Mouse (Mus musculus) CD4-positive, CD25-positive, alpha-beta regulatory T cell, adult 4 months (primary cell): Measurements from ENCODE around the gene Gja6. TPM values are rescaled to one million over a fixed set of nuclear protein-coding genes. Genes with fewer than 3 reads are reported as not detected.

Experiments used
- ATAC-seq: one replicate; pipeline ENCODE4 v1.8.0; 2017
- polyA plus RNA-seq, 2 experiments: library from polyadenylated mRNA; unstranded; fragments of 100-300 nt; shearing (Covaris generic); gene quantifications; one replicate each; pipeline ENCODE4 v1.2.1; 2017

Gene Gja6
- polyA plus RNA-seq = not detected

GRCm38 (mm10) chrX:160906952-160907351 lies at the start of gene Gja6:
TSS of gene Gja6 (minus strand) at chrX:160907052.
- ATAC-seq = no peak

- no peak for ATAC-seq
Measured at GRCm38 (mm10) chrX:160949583-160949982, 42.7 kb upstream of the Gja6 start.

DNA sequence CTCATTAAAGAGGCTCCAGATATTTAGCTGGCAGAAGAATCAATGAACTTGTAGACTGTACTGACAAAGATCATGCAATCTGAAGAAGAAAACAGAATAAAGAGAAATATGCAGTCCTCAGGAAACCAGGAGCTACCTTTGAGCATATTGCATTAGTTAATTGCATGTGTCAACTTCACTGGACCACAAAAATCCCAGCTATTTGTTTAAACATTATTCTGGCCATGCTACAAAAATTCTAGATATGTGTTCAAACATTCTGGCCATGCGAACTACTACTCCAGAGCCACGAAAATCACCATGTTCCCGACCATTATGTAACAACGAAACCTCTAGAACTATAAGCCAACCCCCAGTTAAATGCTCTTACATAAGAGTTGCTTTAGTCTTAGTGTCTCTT lies 37.9 kb upstream of the Gja6 start:
- ATAC-seq = no peak

- no peak for ATAC-seq
Measured at GRCm38 (mm10) chrX:160935541-160935940, 28.7 kb upstream of the Gja6 start.

DNA sequence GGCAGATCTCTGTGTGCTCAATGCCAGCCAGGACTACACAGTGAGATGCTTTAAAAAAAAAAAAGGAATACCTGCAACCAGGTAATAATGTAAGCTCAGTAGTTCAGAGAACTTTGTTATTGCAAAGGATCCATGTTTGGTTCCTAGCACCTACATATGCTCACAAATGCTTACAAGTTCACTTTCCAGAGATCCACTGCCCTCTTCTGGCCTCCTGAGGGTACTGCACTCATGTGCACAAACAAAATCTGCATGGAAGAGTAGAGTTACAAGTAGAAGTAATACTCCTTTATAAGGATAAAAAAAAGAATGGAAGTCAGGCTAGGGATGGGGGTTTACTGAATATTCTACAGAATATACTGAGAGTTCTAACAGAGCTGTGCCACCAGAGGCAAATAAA lies 23.8 kb upstream of the Gja6 start:
- no peak for ATAC-seq

DNA sequence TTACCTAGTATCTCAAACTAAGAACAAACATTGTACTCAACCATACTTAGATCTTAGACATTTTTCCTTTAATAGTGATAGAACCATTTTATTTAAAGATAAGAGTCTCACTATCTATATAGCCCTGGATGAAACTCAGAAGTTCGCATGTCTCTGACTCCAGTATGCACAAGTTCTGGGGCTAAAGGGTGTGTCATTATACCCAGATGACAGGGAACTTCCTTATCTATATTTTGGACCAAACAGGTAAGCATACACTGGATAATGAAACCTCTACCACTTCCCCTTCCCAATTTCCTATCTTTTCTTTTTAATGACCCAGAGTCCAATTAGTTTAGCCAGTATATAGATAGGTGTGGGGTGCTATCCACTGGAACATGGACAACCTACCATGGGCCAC lies 22.0 kb upstream of the Gja6 start:
- no peak for ATAC-seq

DNA sequence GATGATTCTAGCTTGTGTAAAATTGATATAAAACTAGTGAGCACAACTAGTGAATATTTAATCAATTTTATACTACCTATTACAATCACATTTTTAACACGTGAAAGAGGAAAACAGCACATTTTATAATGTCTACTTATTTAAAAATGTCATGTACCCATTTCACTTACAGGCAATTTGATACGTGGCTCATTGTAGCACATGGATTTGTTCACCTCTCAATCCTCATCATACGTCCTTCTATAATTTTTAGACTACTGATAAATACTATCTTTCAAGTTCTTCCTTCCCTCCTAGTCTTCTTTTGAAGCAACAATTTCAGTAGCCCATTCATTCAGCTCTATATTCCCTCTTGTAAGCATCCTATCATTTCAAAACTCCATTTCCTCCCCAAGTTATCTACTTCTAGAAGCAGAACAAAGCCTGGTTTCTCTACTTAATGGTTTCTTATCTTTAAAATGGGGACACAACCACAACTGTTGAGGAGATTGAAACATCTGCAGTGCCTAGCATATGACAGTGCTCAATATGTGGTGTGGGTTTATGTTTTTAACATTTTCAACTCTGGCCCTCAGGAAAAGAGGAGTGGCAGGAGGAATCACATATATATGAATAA lies 12.3 kb upstream of the Gja6 start:
- no peak for ATAC-seq

- no peak for ATAC-seq
Measured at GRCm38 (mm10) chrX:160906477-160906876, 375 bp downstream of the Gja6 start.

GRCm38 (mm10) chrX:160905913-160906312 lies 939 bp downstream of the Gja6 start:
- ATAC-seq = no peak

- ATAC-seq = no peak
Measured at GRCm38 (mm10) chrX:160905041-160905678, 1.7 kb downstream of the Gja6 start.

DNA sequence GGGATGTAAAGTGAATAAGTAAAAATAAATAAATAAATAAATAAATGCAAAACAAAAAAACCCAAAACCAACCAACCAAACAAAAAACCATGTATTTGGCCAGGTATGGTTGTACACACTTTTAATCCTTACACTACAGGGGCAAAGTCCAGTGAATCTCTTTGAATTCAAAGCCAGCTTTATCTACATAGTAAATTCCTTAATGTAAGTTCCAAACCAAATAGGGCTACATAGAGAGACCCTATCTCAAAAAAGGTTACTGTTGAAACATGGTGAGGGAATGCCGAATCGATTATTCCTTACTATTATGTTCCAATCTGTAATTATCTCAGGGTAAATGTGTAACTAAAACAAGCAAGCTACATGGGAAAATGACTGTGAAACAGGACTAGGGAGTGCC lies 5.7 kb downstream of the Gja6 start:
- ATAC-seq = no peak

DNA sequence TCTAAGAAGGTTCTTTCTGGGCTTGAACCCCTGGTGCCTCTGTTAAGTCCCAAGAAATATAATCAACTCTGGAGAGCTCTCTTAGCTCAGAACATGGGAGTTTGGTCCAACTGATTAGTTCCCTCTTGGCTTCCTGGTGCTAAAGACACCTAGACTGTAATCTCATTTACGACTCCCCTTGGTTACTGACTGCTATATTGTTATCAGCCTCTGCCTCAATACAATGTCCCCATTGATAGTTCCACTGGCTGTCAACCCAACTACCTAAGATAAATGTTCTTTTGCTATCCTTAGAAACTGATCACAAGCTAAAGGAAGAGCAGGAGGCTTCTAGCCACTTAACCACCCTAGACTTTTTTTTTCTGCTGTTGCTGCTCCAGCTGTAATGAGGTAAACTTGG lies 14.8 kb downstream of the Gja6 start:
- ATAC-seq = no peak

GRCm38 (mm10) chrX:160886301-160886700 lies 20.6 kb downstream of the Gja6 start:
- no peak for ATAC-seq

DNA sequence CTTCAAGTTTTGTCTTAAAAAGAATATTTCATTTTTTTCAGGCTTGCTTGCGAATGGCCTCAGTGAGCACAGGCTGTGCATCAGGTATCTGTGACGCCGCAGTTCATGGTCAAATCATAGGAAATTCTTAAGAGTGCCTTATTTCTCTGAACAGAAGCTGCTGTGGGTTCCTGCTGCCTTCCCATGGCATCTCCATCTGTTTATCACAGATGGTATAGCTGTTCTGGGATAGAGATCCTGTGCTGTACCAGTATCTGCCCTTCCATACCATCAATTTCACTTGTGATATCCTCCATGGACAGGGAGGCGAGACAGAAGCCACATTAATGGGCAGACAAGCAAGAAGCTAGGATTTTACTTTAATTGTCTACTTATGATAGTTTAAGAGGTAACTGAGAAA lies 40.3 kb downstream of the Gja6 start:
- no peak for ATAC-seq

GRCm38 (mm10) chrX:160865022-160865421 lies 41.8 kb downstream of the Gja6 start:
- ATAC-seq = no peak

- no peak for ATAC-seq
Measured at GRCm38 (mm10) chrX:160863689-160864383, 43.0 kb downstream of the Gja6 start.

Other genes starting within 250 kb of the Gja6 start
- gene Ppef1, start 171.3 kb downstream of the Gja6 start, polyA plus RNA-seq = not detected
- gene Rs1, start 139.0 kb downstream of the Gja6 start, polyA plus RNA-seq = not detected
- gene Cdkl5, start 87.7 kb upstream of the Gja6 start, polyA plus RNA-seq = under 1 TPM; 0.46 to 0.55 TPM
- gene Scml2, start 210.1 kb upstream of the Gja6 start, polyA plus RNA-seq = not detected